Mouse (Mus musculus): ENCODE measurements at regions not wholly inside any gene's neighbourhood (a gene's known extent, or its start where the extent isn't known, plus 50 kb on each side); places are given as distances from the start of the nearest gene placed in this dataset.

DNA sequence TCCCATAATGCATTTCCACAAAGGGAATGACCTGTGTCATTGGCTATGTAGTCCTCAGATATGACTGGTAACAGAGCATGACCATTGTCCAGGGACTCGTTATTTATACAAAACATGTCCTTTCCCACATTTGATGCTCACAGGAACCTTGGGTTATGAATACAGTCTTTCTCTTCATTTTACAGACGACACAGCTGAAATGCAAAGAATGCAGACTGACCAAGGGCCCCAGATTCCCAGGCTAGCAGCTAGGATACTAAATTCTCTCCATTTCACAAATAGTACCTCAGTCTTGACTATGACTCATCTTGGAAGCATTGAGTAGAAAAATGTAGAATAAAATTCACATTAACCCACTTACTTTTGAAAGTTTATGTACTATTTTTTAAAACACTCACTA is 182.7 kb upstream of the Sox4 start:
- no peak for DNase-seq (ENCODE audit: low spot score in 2 of 2)

DNA sequence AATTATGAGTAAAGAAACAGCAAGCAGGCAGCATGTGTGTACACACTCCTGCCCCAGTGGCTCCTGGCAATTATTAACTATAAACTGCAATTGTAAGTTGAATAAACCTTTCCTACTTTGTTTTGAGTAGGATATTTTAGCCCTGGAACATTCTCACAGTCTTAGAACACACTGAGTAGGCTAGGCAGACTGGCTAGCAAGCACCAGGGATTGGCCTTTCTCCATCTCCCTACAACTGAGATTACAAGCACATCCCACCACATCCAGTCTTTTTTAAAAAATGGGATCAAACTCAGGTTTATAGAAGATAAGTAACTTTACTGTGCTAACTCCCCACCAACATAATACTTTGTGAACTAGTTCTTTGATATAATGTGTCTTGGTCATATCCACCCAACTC is 174.0 kb upstream of the Sox4 start:
- DNase-seq (ENCODE audit: low spot score in 2 of 2) = no peak

DNA sequence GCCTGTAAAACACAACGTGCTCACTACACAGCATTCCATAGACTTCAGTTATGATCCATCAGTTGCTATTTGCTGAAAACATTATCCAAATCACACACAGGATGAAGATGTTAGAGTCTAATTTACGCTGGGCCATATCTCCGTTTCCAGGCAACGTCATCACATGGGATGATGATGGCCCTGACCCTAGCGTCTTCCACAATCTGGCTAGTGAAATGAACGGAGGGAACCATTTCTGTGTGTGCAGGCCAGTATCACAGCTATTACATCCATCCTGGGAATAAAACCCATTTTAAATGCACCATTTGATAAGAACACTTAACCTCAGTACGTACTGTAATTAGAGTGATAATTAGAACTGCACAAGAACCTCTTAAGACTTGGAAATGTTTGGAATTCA is 170.0 kb upstream of the Sox4 start:
- DNase-seq (ENCODE audit: low spot score in 2 of 2) = no peak

DNA sequence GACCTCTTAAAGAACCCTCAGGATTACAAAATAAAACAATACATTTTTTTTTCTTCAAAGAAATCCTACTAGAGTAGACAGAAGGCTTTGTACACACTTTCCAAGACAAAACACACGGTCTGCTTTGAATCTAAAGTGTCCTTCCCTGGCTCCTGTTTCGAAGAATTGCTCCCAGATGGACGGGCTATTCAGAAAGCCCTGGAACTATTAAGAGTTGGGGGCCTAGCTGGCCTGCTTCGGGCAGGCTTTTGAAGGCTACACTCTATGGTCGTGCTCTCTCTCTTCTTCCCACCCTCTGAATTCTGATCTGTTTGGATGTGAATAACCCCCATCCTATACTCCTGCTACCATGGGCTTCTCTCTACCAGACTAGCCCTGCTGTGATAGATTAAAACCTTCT is 167.6 kb upstream of the Sox4 start:
- no peak for DNase-seq (ENCODE audit: low spot score in 2 of 2)

DNA sequence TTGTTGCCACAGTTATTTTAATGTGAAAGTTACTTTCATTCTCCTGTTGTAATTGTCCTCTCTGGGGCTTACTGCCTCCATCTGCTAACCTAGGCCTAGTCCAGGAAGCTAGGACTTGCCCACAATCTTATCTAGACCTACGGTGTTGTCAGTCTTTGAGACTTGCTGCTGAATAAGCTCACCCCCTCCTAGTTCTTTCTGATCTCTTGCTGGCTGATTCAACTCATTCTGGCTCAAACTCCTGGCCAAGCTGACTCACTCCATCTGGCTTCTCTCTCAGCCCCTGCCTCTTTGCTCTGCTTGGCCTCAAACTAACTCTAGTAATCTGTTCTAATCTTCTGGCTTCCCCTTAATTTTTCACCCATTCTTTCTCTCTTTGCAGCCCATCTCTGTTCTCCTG is 165.8 kb upstream of the Sox4 start:
- no peak for DNase-seq (ENCODE audit: low spot score in 2 of 2)

DNA sequence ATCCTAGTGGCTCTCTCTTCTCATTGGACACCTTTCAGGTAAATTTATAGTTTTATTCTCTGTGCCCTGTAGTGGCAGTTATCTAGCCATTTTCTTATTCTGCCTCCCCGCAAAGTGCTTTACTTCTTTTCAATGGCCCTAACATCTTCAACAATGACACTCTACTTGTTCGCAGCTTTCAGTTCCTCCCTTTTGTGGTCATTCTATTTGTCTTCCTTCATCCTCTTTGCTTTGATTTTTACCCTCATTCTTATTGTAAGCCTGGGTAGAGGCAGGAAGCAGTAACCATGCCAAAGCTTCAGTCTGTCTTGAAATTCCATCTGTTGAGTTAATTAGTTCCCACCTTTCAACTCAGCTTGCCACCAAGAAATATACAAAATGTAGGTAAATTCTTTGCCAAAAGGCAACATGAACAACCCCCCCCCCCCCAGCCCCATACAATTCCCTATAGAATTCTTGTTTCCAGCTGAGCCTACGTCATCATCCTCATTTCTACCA is 161.5 kb upstream of the Sox4 start:
- no peak for DNase-seq (ENCODE audit: low spot score in 2 of 2)

DNA sequence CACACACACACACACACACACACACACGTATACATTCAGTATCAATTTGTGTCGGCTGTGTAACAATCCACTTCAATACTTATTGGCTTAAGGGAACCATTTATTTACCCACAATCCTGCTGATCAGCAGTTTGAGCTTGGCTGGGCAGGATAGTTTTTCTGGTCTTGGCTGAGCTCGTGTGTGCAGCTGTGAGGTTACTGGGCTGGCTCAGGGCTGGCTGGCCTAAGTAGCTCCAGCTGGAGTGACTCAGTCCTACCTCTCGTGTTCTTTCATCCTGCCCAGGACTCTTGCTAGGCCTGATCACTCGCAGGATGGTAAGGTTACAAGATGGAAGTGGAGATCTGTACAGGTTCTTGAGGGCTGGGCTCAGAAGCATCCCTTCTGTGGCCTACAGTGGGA is 156.6 kb upstream of the Sox4 start:
- no peak for DNase-seq (ENCODE audit: low spot score in 2 of 2)

DNA sequence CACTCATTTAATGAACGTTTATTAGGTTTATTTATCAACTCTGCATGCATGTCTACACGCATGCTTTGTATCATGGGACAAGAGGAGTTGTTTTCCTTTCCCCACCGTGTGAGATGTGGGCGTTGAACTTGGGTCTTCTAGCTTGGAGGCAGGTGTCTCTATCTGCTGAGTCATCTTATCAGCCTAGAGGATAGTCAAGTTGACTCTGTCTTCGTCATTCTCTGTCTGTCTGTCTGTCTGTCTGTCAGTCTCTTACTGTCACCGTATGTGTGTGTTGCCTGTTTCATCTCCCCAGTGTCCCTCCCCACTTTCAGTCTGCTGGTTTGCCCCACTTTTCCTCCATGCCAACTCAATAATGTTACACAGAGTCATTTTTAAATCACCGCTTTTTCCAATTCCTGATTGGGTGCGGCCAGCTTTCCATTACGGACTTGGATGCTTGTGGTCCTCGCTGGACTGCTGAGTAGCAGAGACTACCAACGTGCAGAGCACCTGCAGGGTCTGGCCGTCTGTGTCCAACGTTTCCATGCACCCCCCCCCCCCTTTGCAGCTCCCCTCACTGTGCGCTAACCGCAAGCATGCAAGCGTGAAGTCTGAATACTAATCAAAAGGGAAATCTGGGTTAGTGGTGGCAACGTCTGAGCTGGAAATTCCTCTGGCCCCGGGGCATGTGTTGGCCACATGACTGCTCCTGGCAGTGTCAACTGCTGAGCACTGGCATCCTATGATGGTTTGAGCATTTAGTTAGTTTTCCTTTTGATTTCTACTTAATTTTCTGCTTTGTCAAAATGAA is 155.7 kb upstream of the Sox4 start:
- DNase-seq (ENCODE audit: low spot score in 2 of 2) = no peak

DNA sequence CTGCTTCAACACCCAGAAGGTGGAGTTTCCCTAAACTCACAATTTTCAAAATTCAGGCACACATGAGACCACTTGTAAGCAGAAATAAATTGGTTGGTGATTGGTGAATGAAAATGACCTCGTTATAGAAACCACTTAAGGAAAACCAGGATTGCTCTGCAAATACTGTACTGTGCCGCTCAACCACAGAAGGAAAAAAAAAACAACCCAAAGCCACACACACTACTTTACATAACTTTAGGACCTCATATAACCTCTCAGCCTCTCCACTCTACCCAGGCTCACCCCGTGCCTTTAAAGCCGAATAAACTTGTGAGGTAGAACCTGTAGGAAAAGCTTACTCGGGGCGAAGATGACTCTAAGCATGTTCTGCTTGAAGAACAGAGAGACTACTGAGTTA is 154.7 kb upstream of the Sox4 start:
- DNase-seq (ENCODE audit: low spot score in 2 of 2) = no peak

DNA sequence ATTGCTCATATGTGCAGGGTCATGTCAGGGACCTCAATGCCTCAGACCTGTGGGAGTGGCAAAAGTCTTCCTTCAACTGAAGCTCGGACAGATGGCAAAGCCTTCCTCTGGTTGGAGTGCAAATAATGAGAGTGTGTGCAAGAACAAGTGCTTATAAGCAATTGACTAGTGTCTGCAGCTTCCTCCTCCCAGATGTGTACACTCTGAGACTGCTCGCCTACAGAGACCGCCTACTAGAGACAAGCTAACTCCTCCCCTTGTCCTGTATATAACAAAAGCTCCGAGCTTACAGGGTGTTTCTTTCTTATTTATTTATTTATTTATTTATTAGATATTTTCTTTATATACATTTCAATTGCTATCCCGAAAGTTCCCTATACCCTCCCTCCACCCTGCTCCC is 138.7 kb upstream of the Sox4 start:
- DNase-seq (ENCODE audit: low spot score in 2 of 2) = no peak

DNA sequence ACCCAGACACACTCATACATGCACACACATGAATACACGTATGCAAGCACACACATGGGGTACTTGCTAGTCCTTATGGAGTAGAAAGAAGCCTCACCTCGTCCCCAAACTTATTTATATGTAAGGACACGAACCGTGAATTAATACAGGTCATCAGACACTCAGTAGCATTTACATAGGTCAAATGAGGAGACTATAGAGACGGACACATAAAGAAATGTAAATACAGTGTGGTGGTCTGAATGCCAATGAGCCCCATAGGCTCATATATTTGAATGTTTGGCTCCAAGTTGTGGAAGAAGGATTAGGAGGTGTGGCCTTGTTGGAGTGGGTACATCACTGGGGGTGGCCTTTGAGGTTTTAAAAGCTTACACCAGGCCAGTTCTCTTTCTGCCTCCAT is 133.3 kb upstream of the Sox4 start:
- DNase-seq (ENCODE audit: low spot score in 2 of 2) = no peak

DNA sequence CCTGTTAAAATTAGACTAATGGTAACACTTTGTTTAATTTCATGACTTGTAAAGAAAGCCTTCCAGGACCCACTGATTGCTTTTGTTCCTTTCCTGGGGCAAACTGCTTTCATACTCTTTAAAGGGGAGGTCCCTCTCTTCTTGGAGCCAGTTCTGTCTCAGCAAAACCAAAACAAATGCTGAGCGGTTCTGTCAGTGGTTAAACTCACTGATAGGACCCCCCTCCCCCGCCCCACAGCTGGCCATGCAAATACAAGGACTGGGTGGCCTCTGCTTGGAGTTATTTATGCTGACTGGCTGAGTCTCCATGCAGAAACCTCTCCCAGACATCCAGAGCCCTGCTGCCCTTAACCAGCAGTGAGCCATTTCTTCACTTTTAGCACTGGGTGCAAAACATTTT is 127.6 kb upstream of the Sox4 start:
- DNase-seq (ENCODE audit: low spot score in 2 of 2) = no peak

DNA sequence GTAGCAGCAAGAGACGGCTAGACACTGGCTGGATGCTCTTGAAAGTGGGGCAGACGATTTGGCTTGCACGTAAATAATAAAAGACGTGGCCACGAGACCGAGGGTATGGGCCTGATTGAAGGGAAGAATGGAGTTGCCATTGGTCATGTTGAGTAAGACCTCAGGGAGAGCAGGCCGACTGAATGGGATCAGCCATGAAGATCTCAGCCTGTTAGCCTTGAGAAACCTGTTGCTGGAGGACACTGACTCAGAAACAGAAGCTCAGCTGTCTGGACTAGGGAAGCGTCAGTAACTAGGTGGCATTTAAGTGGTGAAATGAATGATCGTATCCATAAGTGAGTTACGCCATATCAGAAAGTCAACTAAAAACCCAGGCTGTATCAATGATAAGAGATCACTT is 126.3 kb upstream of the Sox4 start:
- no peak for DNase-seq (ENCODE audit: low spot score in 2 of 2)

DNA sequence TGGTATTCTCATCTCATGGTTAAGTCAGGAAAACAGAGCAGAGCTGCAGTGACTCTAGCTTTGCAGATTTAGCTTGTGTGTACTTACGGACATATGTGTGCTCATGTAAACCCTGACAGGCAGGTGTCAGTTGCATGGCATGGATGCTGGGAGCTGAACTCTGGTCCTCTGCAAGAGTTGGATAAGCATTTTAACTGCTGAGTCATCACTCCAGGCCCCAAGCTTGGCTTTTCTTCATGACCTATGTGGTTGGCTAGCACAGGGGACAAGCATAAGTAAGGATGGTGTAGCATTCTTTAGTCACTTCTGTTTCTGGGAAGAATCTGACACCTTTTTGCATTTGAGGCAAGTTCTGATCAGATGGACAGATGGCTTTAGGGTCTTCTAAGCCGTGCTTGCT is 120.1 kb upstream of the Sox4 start:
- no peak for DNase-seq (ENCODE audit: low spot score in 2 of 2)

DNA sequence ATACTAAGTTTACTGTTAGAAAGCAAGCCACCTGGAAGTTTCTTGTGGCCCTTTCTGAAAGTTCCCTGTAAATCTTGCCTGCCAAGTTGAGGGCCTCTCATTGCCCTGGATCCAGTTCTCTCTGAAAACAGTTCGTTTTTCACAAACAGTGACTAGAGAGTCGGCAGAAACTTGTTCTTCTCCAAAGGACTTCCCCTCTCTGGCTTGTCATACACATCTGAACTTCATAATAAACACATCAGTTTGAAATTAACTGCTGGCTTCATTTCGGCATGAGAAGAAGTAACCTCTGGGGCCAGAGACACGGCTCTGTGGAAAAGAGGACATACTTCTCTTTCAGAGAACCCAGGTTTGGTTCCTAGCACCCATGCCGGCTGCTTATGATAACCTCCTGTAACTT is 110.4 kb upstream of the Sox4 start:
- DNase-seq (ENCODE audit: low spot score in 2 of 2) = no peak

DNA sequence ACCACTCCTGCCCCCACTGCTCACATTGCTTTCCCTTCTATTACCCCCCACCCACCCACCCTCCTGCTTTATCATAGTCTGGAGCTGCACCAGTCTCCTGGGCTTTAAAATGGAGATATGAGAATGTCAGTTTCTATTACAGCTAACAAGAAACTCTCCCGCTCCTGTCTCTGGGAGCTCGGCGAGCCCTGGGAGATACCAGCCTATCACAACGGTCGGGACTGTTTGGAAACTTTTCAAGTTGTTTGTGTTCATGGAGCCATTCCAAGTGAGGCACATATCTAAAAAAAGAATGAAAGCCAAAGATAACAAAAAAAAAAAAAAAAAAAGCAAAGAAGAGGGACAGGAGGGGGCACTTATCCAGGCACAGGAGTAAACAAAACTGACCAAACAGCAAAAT is 105.2 kb upstream of the Sox4 start:
- DNase-seq (ENCODE audit: low spot score in 2 of 2) = no peak

DNA sequence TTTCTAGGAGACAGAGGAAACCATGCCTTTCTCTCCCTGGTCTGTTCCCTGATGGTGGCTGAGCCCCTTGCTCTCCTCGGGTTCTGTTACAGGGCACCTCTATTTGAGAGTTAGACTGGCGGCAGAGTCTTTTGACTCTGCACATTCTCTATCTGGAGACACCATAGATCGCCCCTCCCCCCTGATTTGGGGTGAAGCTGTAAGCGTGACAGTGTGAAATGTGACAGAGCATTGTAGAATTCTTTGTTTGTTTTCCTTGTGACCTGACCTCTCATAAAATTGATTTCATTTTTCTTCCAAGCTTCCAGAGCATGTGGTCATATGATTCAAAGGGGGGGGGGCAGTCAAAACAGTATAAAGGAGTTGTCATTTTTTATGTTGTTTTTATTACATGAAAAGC is 96.2 kb upstream of the Sox4 start:
- DNase-seq (ENCODE audit: low spot score in 2 of 2) = no peak

DNA sequence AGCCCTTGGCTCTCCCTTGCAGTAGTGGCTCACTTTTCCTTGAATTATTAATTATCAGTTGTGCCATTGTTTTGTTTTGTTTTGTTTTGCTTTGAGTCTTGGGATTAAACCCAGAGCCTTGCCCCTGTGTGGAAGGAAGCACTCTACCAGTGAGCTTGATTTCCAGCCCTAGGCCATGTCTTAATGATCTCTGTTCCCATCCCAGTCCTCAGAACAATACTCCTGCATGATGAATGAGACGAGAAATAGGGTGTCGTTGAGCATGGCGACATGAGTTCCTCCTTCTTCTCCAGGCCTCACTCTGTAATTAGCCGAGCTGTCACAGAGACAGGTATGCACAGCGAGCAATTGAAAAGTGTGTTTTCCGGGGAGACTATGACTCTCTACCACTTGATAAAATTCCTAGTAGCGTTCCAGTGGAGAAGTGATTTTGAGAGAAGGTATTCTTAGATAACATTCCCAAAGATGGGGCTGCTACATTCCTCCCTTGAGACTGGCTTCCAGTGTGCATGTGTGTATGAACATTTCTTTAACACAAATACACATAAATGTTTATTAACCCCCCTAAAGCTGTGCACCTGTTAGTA is 95.6 kb upstream of the Sox4 start:
- no peak for DNase-seq (ENCODE audit: low spot score in 2 of 2)

DNA sequence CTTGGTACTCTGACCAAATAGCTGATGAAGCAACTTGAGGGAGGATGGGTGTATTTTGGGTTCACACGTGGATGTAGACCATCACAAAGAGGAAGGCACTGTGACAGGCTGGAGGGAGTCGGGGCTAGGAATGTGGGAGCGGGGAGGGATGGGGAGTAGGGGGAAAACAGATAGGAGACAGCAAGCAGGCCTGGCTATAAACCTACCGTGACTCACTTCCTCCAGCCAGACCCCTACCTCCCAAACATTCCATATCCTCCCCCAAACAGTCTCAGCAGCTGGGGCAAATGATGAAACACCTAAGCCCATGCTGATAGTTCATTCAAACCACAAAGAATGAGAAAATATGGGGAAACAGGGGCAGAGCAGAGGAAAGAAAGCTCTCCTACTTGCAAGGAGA is 91.1 kb upstream of the Sox4 start:
- DNase-seq (ENCODE audit: low spot score in 2 of 2) = no peak

DNA sequence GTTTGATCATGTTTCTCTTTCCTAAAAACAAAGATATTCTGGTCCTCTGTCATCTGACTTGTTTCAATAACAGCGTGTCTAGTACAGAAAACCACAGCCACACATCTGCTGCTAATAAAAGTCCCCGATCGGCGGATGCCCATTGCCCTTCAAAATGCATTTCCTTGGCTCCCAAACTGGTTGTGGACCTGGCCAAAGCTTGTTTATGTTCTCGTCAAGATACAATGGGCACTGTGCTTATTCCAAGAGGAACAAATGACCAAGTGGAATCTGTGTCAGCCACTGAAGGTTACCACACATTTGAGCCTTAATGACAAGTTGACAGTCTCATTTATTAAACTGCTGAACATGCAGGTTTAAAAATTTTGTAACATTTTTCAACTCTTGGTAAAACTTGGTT is 86.8 kb upstream of the Sox4 start:
- no peak for DNase-seq (ENCODE audit: low spot score in 2 of 2)

DNA sequence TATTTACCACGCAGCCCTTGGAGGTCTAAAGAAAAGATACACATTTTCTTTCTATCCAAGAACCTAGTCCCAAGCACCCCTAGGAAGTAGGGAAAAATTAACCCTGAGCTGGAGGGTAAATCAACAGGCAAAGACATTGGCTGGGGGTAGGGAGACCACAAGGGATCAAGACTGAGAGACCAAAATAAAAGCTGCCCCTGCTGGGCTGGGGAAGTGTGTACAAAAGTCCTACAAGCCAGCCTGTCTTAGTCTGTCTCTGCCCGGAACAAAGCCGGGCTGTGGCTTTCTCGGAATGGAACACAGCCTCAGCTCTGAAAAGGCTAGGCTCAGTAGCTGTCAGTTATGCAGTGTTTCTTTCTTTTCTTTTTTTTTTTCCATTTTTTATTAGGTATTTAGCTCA is 81.4 kb upstream of the Sox4 start:
- no peak for DNase-seq (ENCODE audit: low spot score in 2 of 2)

DNA sequence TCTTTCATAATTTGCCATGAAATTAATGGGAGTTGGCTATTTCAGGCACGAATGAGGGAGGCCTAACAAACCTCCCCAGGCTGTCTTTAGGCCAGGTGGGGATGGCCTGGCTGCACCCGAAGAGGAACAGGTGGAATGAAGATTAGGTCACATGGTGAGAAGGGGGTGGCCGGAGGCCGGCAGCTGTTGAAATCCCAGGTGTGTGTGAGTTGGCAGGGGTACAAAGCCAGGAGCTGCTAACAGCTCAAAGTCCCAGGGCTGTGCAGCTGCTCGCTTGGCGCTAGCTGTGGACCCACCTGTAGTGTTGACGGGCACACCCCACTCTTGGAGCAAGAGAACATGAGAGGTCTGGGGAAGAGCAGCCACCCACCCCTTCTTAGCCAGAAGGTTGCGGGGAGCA is 80.9 kb upstream of the Sox4 start:
- DNase-seq (ENCODE audit: low spot score in 2 of 2) = no peak

DNA sequence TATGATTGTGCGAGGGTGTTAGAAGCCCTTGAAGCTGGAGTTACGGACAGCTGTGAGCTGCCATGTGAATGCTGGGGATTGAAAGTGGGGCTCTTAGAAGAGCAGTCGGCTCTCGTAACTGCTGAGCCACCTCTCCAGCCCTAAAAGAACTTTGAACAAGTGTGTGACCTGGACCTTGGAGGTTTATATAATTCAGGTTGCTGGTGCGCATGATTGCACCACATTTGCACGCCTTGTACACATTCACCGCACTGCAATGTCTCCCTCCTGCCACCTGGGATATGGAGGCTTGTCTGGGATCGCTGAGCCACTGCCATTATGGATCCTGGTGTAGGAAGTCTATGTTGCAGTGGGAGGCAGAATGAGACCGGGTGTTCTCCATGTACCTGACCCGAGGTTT is 73.6 kb upstream of the Sox4 start:
- DNase-seq (ENCODE audit: low spot score in 2 of 2) = no peak

DNA sequence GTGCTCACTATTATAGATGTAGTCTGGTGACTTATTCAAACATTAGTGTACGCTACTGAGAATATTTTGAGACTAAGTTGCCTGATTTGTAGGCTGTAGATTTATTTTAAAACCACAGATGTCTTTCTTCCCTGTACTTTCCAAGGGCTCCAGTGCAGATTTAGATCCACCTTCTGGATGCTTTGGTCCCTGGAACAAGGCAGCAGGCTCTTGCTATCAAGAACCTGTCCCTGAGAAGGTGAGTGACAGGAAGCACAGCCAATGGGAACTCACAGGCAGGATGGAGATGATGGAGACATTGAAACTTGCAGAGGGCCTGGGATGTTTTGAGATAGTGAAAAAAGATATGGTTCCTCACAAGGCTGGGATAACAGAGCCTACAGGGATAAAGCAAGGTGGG is 70.0 kb upstream of the Sox4 start:
- no peak for DNase-seq (ENCODE audit: low spot score in 2 of 2)

Data from frontal cortex, postnatal 14 days (tissue).